Mouse (Mus musculus): ENCODE results near the gene Vezf1.

The Vezf1 gene

GRCm38 (mm10) chr11:88123021-88123420 lies 54.9 kb downstream of the Vezf1 start:
- DNase-seq (ENCODE audit: extremely low spot score, low read depth, low spot score), result no peak

- DNase-seq (ENCODE audit: extremely low spot score, low read depth, low spot score), result no peak
Measured at GRCm38 (mm10) chr11:88123731-88124130, 55.7 kb downstream of the Vezf1 start.

- no peak for DNase-seq (ENCODE audit: extremely low spot score, low read depth, low spot score)
Measured at GRCm38 (mm10) chr11:88125483-88125882, 57.4 kb downstream of the Vezf1 start.

GRCm38 (mm10) chr11:88126306-88126793 lies 58.3 kb downstream of the Vezf1 start:
- DNase-seq (ENCODE audit: extremely low spot score, low read depth, low spot score), result no peak

GRCm38 (mm10) chr11:88128461-88128860 lies 60.4 kb downstream of the Vezf1 start:
- no peak for DNase-seq (ENCODE audit: extremely low spot score, low read depth, low spot score)

GRCm38 (mm10) chr11:88129281-88129680 lies 61.2 kb downstream of the Vezf1 start:
- DNase-seq (ENCODE audit: extremely low spot score, low read depth, low spot score), result no peak

- no peak for DNase-seq (ENCODE audit: extremely low spot score, low read depth, low spot score)
Measured at GRCm38 (mm10) chr11:88129935-88130334, 61.9 kb downstream of the Vezf1 start.

- DNase-seq (ENCODE audit: extremely low spot score, low read depth, low spot score), result no peak
Measured at GRCm38 (mm10) chr11:88131847-88132246, 63.8 kb downstream of the Vezf1 start.
